Mouse (Mus musculus) ovary, postnatal 36 days (tissue): ENCODE measurements around the gene Tkt.

Source experiments
- DNase-seq: peaks from one replicate; pipeline ENCODE4 v3.0.0; 2022; ENCODE audit warnings: low spot score, mixed read lengths

The Tkt gene

DNA sequence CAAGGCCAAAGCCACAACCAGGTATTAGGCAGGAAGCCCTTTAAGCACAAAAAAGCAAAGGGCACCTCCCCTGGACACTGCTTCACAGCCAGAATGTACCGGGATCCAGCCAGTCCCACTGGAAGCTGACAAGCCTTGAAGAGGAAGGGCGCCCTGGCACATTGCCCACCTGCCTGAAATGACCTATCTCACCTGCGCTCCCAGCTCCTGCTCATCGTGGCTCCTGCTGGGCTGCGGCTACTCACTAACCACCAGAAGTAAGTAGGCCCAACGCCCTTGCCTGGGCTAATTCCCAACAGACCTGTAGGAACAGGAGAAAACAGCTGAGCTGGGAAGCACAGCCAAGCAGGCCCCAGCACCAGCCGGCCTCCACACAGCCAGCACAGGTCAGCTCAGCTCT lies 74.0 kb downstream of the Tkt start:
- DNase-seq = no peak

DNA sequence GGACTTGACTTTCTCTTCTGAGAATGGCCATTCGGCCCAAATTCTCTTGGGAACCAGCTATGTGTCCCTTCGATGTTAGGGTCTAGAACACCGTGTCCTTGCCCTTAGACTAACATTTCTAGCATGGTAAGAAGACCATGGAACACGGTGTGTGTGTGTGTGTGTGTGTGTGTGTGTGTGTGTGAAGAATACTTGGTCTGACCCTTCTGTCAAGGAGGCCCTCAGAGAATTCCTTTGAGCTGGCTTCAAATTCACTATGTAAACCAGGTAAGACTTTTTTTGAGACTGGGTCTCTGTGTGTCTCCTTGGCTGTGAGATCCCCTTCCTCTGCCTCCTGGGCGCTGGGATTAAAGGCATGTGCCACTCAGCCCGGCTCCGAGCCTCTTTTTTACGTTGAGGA lies 74.4 kb downstream of the Tkt start:
- DNase-seq = no peak
